Mouse (Mus musculus) CH12.LX (cell line): Measurements from ENCODE around the gene Rev3l. TPM values are rescaled to one million over a fixed set of nuclear protein-coding genes. Genes with fewer than 3 reads are reported as not detected.
A peak's percentile ranks its signal among the peaks of the same experiment; 100 is the strongest.

ENCODE experiments used
- DNase-seq: peaks from one replicate; pipeline ENCODE4 v3.0.0-alpha.2; 2013; ENCODE audit errors: extremely low read depth
- H3K27ac ChIP-seq: 2 replicates; pipeline ENCODE4 v1.5.1; 2012; ENCODE audit warnings: low read depth, mild to moderate bottlenecking, control low read depth, moderate library complexity; ENCODE audit not compliant: insufficient read depth
- H3K27me3 ChIP-seq: replicated peaks from 2 replicates; pipeline ENCODE3; 2012; ENCODE audit warnings: inconsistent platforms
- H3K36me3 ChIP-seq, 2 experiments: replicated peaks in 1 of 2; 2 replicates each; pipeline versions ENCODE3 to v1.6.1; 2012; ENCODE audit warnings: inconsistent platforms in 1 of 2, low read length in 1 of 2, mild to moderate bottlenecking in 1 of 2, mixed read lengths in 1 of 2, moderate library complexity in 1 of 2; ENCODE audit not compliant: control insufficient read depth in 1 of 2, insufficient read depth in 1 of 2
- H3K4me1 ChIP-seq, 2 experiments: 2 replicates each; pipeline ENCODE4 v1.6.1; 2012; ENCODE audit warnings: inconsistent platforms in 1 of 2, moderate library complexity in 1 of 2; ENCODE audit not compliant: insufficient read depth in 2 of 2, control insufficient read depth in 1 of 2
- H3K4me2 ChIP-seq: 2 replicates; pipeline ENCODE4 v1.6.1; 2012; ENCODE audit warnings: low read depth, mild to moderate bottlenecking, control low read depth; ENCODE audit not compliant: poor library complexity, insufficient read depth, severe bottlenecking
- H3K4me3 ChIP-seq, 3 experiments: fragments of 150-350 bp in 1 of 3; sonication (generic) in 1 of 3; replicated peaks in 1 of 3; 2 replicates each; pipeline versions ENCODE3 to v1.5.1; 2011 to 2012; ENCODE audit warnings: low read depth in 2 of 3, low read length in 2 of 3, mild to moderate bottlenecking in 2 of 3, moderate library complexity in 2 of 3, control low read depth in 1 of 3, improper control_type of control experiment in 1 of 3, inconsistent platforms in 1 of 3, mixed read lengths in 1 of 3; ENCODE audit not compliant: poor library complexity in 1 of 3
- H3K79me2 ChIP-seq: replicated peaks from 2 replicates; pipeline ENCODE4 v1.6.1; 2012; ENCODE audit warnings: mild to moderate bottlenecking, moderate library complexity; ENCODE audit not compliant: control insufficient read depth, poor library complexity, insufficient read depth, severe bottlenecking; ENCODE audit errors: extremely low read depth
- H3K9ac ChIP-seq: 2 replicates; pipeline ENCODE4 v1.6.1; 2012; ENCODE audit warnings: low read depth, mild to moderate bottlenecking, control low read depth, moderate library complexity; ENCODE audit not compliant: insufficient read depth
- H3K9me3 ChIP-seq: replicated peaks from 2 replicates; pipeline ENCODE3; 2012; ENCODE audit warnings: low read length, inconsistent platforms, mixed read lengths
- BHLHE40 ChIP-seq: IDR thresholded peaks from 2 replicates; pipeline ENCODE4 v1.6.1; 2011; ENCODE audit warnings: mild to moderate bottlenecking, low read depth, low read length, improper control_type of control experiment
- CHD1 ChIP-seq: IDR thresholded peaks from 2 replicates; pipeline ENCODE4 v1.6.1; 2012; ENCODE audit warnings: low read depth, low read length, improper control_type of control experiment, inconsistent platforms
- CTCF ChIP-seq, 2 experiments: IDR thresholded peaks in 1 of 2; conservative IDR thresholded peaks in 1 of 2; 2 replicates each; pipeline ENCODE4 v1.5.1; 2011 to 2012; ENCODE audit warnings: low read depth in 2 of 2, low read length in 2 of 2, improper control_type of control experiment in 1 of 2, inconsistent platforms in 1 of 2, mild to moderate bottlenecking in 1 of 2, moderate library complexity in 1 of 2
- ELF1 ChIP-seq: IDR thresholded peaks from 2 replicates; pipeline ENCODE4 v1.6.1; 2014; ENCODE audit warnings: low read depth, mild to moderate bottlenecking, inconsistent platforms, low read length, improper control_type of control experiment
- EP300 ChIP-seq: IDR thresholded peaks from 2 replicates; pipeline ENCODE4 v1.6.1; 2011; ENCODE audit warnings: low read length, improper control_type of control experiment
- GABPA ChIP-seq: IDR thresholded peaks from 2 replicates; pipeline ENCODE4 v1.6.1; 2012; ENCODE audit warnings: low read depth, low read length, improper control_type of control experiment, inconsistent platforms; ENCODE audit not compliant: insufficient replicate concordance
- JUN ChIP-seq: IDR thresholded peaks from 2 replicates; pipeline ENCODE4 v1.6.1; 2011; ENCODE audit warnings: low read depth, mild to moderate bottlenecking, low read length, improper control_type of control experiment, moderate library complexity; ENCODE audit not compliant: insufficient read depth
- JUND ChIP-seq: conservative IDR thresholded peaks from 2 replicates; pipeline ENCODE4 v1.6.1; 2011; ENCODE audit warnings: low read depth, low read length, improper control_type of control experiment
- MAFK ChIP-seq: IDR thresholded peaks from 2 replicates; pipeline ENCODE4 v1.6.1; 2011; ENCODE audit warnings: low read length, improper control_type of control experiment; ENCODE audit not compliant: insufficient replicate concordance
- MAX ChIP-seq: IDR thresholded peaks from 2 replicates; pipeline ENCODE4 v1.6.1; 2011; ENCODE audit warnings: low read length, improper control_type of control experiment
- MYC ChIP-seq: IDR thresholded peaks from 2 replicates; pipeline ENCODE4 v1.6.1; 2011; ENCODE audit warnings: low read depth, mild to moderate bottlenecking, improper control_type of control experiment, low read length
- NRF1 ChIP-seq: IDR thresholded peaks from 2 replicates; pipeline ENCODE4 v1.6.1; 2014; ENCODE audit warnings: low read depth, mild to moderate bottlenecking, inconsistent platforms, low read length, improper control_type of control experiment, moderate library complexity
- PAX5 ChIP-seq: IDR thresholded peaks from 2 replicates; pipeline ENCODE4 v1.6.1; 2012; ENCODE audit warnings: low read length, inconsistent platforms, mixed read lengths
- POLR2A ChIP-seq: IDR thresholded peaks from 2 replicates; pipeline ENCODE4 v1.6.1; 2011; ENCODE audit warnings: low read depth, mild to moderate bottlenecking, improper control_type of control experiment, low read length
- RAD21 ChIP-seq: IDR thresholded peaks from 2 replicates; pipeline ENCODE4 v1.6.1; 2011; ENCODE audit warnings: low read depth, mild to moderate bottlenecking, low read length, improper control_type of control experiment, moderate library complexity
- TBP ChIP-seq: conservative IDR thresholded peaks from 2 replicates; pipeline ENCODE4 v1.6.1; 2011; ENCODE audit warnings: low read depth, low read length, improper control_type of control experiment
- UBTF ChIP-seq: IDR thresholded peaks from 2 replicates; pipeline ENCODE4 v1.6.1; 2012; ENCODE audit warnings: low read depth, mild to moderate bottlenecking, inconsistent platforms, low read length, improper control_type of control experiment, moderate library complexity
- USF2 ChIP-seq: conservative IDR thresholded peaks from 2 replicates; pipeline ENCODE4 v1.6.1; 2011; ENCODE audit warnings: low read depth, low read length, improper control_type of control experiment
- ZKSCAN1 ChIP-seq: IDR thresholded peaks from 2 replicates; pipeline ENCODE4 v1.6.1; 2012; ENCODE audit warnings: low read depth, inconsistent platforms, low read length, improper control_type of control experiment, borderline replicate concordance
- ZMIZ1 ChIP-seq: IDR thresholded peaks from 2 replicates; pipeline ENCODE4 v1.6.1; 2012; ENCODE audit warnings: low read depth, mild to moderate bottlenecking, inconsistent platforms, low read length, improper control_type of control experiment
- ZNF384 ChIP-seq: IDR thresholded peaks from 2 replicates; pipeline ENCODE4 v1.6.1; 2012; ENCODE audit warnings: low read depth, low read length, improper control_type of control experiment, inconsistent platforms
- dilution Hi-C: fragments of 300-500 bp; cut with MboI; formaldehyde crosslinking; loops from 2 replicates; pipeline ENCODE4 v1.14.3; 2020; ENCODE audit warnings: low sequenced_read_pairs; ENCODE audit not compliant: extremely low pct_unique_long_range_greater_than_20kb, extremely low pct_ligation_motif_present
- in situ Hi-C: fragments of 300-500 bp; cut with MboI; formaldehyde crosslinking; loops from 3 replicates; pipeline ENCODE4 v1.14.3; 2019; ENCODE audit warnings: low sequenced_read_pairs, low pct_ligation_motif_present, low pct_unique_long_range_greater_than_20kb, mixed read lengths
- polyA plus RNA-seq: library from polyadenylated mRNA; unstranded; fragments of >175 nt; gene quantifications from 2 replicates; pipeline ENCODE4 v1.2.1, GENCODE M21; 2012; ENCODE audit warnings: low read depth; ENCODE audit not compliant: insufficient read length
- total RNA-seq, 2 experiments: library from RNA; depleted of rRNA; stranded (reverse); fragments of 300-350 nt in 1 of 2; fragments of >200 nt in 1 of 2; gene quantifications; 2 replicates each; pipeline ENCODE4 v1.2.3; 2012 to 2014

Rev3l gene
- total and polyA plus RNA-seq, 3 experiments = 11.0 to 18.0 (median 13.9) TPM

DNA sequence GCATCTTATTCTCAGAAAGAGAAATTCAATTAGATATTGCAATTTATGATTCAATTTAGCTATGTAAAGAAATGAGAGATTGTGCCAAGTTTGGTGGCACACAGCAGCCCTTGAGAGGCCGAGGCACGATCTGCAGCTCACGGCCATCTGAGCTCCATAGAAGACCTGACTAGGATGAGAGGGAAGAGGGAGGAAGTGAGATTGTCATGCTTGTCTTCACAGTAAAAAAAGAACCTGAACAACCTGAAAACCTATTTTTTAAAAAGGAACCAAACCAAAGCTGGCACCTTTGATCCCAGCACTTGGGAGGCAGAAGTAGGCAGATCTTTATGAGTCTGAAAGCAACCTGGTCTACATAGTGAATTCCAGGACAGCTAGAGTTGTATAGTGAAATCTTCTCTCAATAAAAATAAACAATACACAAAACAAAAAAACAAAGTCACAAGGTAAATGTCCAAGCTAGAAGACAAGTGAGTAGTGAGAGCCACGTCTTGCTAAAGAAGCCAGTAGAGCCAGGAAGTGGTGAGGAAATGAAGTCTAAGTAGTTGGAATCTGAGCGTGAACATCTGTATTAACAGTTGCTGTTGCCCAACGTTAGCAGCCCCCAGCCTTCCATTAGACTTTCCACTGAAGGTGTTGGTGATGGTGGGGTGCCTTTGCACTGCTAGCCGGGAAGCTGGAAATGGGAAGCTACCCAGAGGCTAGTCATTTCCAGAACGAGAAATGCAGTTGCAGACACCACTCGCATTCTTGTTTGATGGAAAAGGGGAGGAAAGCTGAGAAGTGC lies 42.2 kb downstream of the Rev3l start:
- peak overlapping the region; percentile 61 for H3K4me2 ChIP-seq
- H3K9me3 ChIP-seq = no peaks in the 10 kb centered on the region
- no peak overlapping the region for H3K9ac ChIP-seq
- H3K36me3 ChIP-seq = peaks cover 0 to 2% of the 10 kb centered on the region in 2 experiments
- H3K27me3 ChIP-seq = no peaks in the 10 kb centered on the region
- in situ Hi-C loops = no loop called here
- H3K4me1 ChIP-seq = peaks cover 10 to 27% of the 10 kb centered on the region in 2 experiments
- DNase-seq = peak; percentile 10
- TF ChIP-seq TBP (no peak), ZMIZ1 (no peak), USF2 (no peak), POLR2A (no peak), ELF1 (no peak), MAX (no peak), UBTF (no peak), MYC (no peak), JUND (no peak), RAD21 (no peak), CHD1 (no peak), PAX5 (no peak), ZNF384 (peak; percentile 51), EP300 (peak; percentile 51; the same call in 1 of the 2 replicates)
- TF ChIP-seq, all 38 proteins: peak for 2
- dilution Hi-C loops = no loop called here
- Histone ChIP-seq H3K27ac (no peak overlapping the region), H3K4me3 (no peak overlapping the region), H3K79me2 (peaks cover 7% of the 10 kb centered on the region; the same call in 1 of the 2 replicates)

DNA sequence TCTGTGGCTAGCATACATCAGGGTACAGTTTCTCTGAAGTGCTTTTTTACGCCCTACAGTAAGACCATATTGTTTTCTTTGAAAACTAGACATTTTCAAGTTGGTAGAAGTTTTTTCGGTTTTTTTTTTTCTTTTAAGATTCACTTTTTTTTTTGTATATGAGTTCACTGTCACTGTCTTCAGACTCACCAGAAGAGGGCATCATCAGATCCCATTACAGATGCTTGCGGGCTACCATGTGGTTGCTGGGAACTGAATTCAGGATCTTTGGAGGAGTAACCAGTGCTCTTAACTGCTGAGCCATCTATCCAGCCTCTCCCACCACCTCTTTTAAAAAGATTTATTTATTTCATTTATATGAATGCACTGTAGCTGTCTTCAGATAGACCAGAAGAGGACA lies 45.0 kb downstream of the Rev3l start:
- in situ Hi-C loops (no loop called here), dilution Hi-C loops (no loop called here)
- peak; percentile 3 for DNase-seq
- no peak overlapping the region for H3K9ac ChIP-seq
- H3K79me2 ChIP-seq = 0 out of 2 replicates have a peak, but pooled peaks cover 3% of the 10 kb centered on the region
- no peak overlapping the region for H3K4me2 ChIP-seq
- H3K9me3 ChIP-seq = no peaks in the 10 kb centered on the region
- TF ChIP-seq ZKSCAN1 = no peak
- no peak for TF ChIP-seq PAX5
- no peak for TF ChIP-seq JUN
- peak in 1 of 2 experiments; percentile 29; a peak in 2 of 4 replicates for TF ChIP-seq CTCF (conservative IDR thresholded peaks at IDR 0.05 in 1 of 2, IDR thresholded peaks at IDR 0.05 in 1 of 2; ENCODE audit: low read depth in 2 of 2, low read length in 2 of 2)
- no peak for TF ChIP-seq GABPA
- TF ChIP-seq TBP = no peak
- TF ChIP-seq ZMIZ1 = no peak
- TF ChIP-seq BHLHE40 = no peak
- no peak for TF ChIP-seq CHD1
- TF ChIP-seq MYC = 0 out of 2 replicates have a peak, but pooled peaks have one; percentile 17
- no peak for TF ChIP-seq NRF1
- no peak for TF ChIP-seq MAFK
- peak; percentile 79 for TF ChIP-seq ZNF384
- H3K4me3 ChIP-seq = no peak overlapping the region
- H3K27me3 ChIP-seq = no peaks in the 10 kb centered on the region
- no peak overlapping the region for H3K27ac ChIP-seq
- peaks cover 0 to 2% of the 10 kb centered on the region in 2 experiments for H3K36me3 ChIP-seq
- peaks cover 10 to 27% of the 10 kb centered on the region in 2 experiments for H3K4me1 ChIP-seq
